Mouse (Mus musculus) thymus, postnatal 10 days (tissue): ENCODE results near the gene Anxa9.

ENCODE experiments used
- DNase-seq, 2 experiments: peaks; one replicate each; pipeline ENCODE4 v3.0.0; 2021; ENCODE audit warnings: low spot score in 2 of 2

The Anxa9 gene

GRCm38 (mm10) chr3:95247660-95248336, 59.2 kb downstream of the Anxa9 start:
- no peak for DNase-seq

- DNase-seq = no peak
These were observed 60.3 kb downstream of the Anxa9 start for GRCm38 (mm10) chr3:95246465-95247231.
